Mouse (Mus musculus) frontal cortex, adult 2 months (tissue): ENCODE measurements at regions not wholly inside any gene's neighbourhood (a gene's known extent, or its start where the extent isn't known, plus 50 kb on each side); places are given as distances from the start of the nearest gene placed in this dataset.
"Not testable (repeated sequence)": the region's sequence is repeated elsewhere in the genome, so short reads cannot be mapped to it uniquely, and the experiment has no call there.

Source experiments
- DNase-seq, 2 experiments: peaks; one replicate each; pipeline ENCODE4 v3.0.0; 2022; ENCODE audit warnings: low spot score in 1 of 2; ENCODE audit errors: extremely low spot score in 1 of 2

DNA sequence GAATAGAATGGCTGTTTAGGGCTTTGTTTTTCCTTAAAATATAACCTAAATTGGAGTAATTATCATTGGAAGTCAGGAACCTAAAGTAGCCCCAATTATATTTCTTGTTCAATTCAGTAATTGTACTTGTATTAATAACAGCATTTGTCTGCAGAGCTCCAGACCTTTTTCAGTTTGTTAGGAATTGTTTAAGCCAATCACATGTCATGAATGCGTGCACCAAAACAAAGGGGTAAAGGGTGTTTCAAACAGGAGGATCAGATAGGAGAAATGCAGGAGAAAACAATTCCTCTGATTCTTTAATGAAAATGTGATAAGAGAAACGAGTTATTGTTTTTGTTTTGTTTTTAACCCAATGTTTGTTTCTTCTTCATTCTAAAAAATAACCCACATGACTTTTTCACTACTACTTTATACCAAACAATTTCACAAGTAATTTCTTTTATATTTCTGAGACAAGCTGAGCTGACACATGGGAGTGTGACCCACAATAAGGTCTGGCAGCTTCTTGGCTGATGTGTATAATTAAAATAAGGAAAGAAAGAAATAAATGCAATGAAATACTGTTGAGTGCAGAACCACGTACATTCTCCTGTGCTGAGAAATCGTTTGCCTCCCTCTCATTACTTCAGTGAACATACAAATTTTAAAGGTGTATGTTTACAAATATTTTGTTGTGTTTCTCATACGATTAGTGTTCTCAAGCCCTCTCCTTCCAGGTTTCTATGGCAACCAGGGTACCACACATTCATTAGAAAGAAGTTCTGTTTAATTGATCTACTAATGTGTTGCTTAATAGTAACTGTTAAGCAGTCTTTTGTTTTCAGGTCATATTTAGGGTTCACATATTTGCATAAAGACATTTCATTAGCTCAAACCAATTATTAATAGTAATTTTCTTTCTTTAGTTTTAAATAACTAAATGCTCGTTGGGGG is 397.7 kb downstream of the Isl1 start:
- no peak for DNase-seq

DNA sequence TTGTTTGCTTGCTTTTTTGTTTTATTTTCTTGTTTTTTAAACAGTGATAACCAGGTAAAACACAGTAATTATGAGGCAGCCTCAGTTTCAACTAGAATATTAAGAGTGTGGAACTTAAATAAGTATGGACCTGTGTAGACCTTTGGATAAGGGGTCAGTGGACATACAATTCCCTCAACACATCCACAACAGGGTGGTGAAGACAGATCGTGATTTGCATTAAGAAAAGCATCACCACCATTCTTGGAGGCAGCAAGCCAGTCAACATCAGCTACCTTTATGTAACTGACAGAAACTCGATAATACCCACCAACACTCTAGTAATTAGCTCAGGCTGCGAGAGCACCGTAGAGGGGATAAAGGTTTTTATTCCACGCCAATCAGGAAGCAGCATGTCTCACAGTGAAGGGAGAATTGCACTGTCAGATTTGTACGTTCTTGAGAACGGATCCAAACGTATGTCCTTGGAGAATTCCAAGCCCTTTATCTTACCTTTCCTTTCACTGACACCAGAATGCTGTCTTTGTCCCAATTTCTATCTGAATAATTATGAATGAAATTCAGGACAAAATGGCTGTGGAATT is 398.5 kb downstream of the Isl1 start:
- no peak for DNase-seq

DNA sequence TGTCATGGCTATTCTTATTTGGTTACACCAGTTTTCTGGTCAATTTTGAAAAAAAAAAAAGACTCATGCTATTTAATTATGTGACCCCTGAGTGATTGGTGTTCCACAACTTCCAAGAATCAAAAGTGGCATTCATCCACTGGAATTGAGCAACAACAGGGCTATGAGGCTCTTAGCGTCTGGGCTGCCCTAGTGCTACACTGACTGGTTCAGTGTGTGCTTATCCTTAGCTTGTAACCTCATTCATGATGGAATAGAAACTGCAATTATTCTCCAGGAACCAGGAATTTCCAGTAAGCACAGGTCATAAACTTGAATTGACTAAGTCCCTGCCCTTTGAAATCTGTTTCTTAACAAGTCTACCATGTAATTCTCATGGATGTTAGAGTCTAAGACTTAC is 428.9 kb downstream of the Isl1 start:
- DNase-seq = no peak

DNA sequence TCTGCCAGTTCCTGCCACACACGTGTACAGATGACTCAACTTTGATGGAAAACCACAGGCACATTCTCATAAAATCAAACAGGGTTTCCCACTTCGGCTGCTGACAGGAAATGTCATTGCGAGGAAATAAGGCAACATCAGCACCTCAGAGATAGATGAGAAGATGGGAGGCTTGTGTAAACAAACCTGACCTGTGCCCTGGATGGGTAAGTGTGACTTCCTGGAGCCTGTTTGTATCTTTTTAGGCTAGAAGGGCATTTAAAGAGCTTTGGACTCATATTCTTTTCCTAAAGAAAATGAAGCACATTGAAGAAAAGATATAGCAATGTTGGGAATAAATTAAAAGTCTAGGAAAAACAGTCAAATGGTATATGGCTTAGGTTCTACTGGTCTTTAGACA is 449.0 kb downstream of the Isl1 start:
- no peak for DNase-seq

DNA sequence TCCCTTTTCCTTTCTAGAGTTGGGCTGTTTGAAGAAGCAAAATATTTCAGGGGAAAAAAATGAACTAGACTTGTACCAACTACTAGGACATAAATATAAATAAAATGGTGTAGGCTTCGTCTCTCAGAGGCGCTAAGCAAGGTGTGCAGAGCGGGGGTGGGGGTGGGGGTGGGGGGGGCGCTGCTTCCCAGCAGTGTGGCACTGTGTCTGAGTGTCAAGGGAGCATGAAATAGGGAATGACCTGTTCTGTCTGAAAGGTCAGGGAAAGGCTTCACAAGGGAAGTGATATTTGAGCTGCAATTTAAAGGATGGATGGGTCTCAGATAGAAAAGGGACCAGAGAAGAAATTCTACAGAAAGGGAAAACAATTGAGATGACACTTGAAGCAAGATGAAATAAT is 452.9 kb downstream of the Isl1 start:
- no peak for DNase-seq

DNA sequence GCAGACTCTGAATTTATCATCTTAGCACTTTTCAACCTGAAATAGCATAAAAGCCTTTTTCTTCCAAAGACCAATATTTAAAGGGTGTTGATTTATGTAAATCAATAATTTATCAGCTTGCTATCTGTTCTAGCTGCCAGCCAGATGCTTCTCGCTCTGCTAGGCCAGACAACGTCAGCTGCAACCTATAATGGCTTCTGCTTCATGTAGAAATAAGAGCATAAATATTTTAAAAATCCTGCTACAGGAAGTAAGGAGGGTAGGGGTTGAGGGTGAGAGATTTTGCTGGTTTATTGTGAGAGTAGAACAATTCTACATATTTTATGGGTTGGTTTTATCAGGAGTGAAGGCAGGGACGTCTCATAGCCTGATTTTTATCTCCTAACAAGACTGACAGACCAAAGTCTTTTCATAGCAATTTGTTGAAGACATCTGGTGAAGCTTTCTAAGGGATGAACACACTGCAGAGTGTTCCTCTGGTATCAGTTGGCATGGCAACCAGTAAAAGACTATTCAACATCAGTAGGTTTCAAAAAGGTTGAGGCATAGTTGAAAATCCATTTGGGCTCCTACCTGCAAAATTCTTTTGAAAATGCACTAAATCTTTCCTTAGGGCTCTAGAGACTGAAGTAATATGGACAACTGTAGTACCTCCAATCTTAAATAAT is 456.7 kb downstream of the Isl1 start:
- DNase-seq = peak in 1 of 2 experiments; percentile 8

DNA sequence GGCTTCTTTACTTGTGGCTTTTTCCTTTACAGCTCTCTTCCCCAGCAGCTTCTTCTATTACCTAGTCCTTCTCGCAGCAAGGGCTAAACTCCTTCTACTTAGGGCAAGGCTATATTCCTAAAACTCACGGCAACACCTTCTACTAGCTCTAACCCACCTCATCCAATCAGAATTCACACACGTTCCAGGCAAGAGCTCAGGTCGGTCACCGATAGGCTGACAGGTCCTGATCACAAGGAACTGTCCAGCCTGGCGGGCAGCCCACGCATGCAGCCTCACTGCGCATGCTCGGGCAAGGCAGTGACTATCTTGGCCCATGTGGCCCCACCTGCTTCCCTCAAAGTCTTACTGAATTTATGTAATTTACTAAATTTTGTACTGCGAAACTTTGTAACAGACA is 466.4 kb downstream of the Isl1 start:
- no peak for DNase-seq

DNA sequence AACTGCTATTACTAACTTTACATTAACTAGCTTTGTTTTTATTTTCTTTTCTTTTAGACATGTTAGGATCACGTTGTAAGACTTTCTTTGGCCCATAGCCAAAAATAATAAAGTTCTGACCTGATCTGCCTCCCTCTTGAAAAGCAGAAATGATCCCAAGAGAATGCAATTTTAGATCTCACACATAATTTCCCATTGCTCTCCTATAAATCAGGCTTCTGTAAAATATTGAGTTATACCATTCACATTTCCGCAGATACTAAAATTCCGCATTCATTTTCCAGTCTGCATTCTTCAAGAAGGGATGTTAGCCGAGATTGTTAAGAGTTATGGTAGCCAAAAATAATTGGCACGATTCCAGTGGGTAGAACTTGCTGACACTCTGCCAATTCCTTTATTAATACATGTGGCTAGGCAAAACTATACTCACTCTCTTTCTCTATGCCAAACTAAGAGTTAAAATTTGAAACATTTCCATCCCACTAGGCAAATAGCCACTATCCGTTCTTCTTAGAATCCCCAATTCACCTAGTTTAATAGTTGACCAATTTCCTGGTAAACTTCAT is 473.2 kb downstream of the Isl1 start:
- no peak for DNase-seq

DNA sequence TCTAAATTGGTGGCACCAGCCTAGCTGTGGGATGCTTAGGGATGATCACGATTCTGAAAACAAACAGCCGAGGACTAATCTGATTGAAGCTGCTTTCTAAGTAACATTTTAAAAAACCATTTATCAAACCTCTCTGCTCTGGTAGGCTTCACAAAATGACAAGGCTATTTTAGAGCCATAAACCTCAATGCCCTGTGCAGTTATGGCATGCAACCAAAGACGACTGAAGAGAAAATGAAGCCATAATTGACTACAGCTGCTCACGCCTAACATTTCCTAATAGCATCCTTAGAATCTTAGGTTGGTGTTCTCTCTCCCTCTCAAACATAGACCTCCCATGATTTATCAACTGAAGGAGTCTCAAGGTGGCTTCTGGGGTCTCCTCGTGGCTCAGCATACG is 484.3 kb downstream of the Isl1 start:
- DNase-seq = no peak

DNA sequence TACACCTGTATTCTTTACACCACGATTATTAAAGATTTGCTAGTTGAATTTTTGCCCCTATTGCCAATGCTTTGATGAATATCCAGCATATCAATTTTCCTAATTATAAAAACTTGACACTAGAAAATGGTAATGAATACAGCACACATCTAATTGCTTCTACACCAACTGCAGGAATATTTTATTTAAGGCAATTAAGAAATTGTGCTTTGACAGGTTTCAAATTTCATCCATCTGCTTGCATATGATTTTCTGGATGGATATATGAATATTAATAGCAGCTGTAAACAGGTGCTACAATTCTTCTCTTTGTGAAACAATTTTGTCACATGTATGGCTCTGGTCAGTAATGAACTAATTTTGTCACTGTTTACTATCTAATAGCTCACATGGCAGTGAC is 487.0 kb downstream of the Isl1 start:
- no peak for DNase-seq

DNA sequence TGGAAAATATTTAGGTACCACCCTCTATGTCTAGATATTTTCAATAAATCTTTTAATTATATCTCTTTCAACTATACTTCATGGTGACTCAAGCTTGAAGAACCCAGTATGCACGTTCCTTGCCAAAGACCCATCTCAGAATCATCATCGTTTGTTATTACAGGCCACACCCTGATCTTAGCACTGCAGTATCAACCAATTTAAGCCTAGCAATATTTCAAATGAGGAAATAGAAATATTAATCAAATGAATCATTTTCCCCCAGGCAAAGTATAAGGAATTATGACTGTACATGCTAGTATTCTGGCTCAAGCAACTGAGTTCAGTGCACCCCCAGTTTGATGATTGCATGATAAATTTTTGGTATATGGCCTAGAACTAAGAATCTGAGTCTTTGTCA is 495.3 kb downstream of the Isl1 start:
- DNase-seq = no peak

DNA sequence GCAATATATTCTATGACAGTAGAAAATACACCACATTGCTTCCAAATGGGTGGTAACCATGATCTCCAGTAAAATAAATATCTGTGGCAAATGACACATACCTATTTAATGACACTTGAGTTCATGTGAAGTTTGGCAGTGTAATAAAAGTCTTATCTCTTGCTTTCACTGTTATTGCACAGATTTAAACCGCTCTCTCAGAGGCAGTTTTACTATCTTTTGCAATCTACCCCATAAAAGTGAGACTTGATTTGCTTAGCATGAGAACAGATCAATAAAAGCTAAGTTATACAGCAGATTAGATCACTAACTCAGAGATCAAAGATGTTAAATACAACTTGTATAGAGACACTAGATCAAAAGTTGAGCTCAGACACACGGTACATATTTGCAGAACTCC is 510.2 kb downstream of the Isl1 start:
- no peak for DNase-seq

DNA sequence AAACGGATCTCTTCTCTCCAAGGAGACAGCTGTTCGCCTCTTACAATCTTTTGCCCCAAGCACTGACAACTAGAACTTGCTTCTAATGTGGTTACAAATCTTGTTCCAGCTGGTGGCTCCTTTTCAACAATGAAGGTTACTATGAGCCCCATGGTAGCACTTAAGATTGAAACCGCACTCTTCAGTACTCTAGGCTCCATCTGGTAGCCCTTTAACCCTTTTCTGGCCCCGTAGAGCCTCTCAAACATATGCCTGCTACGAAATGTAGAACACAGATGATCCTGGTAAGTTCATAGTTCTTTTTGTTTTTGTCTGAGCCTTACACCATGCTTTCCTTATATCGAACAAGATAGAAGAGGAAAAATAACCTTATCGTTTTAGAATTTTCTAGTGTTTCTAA is 558.2 kb downstream of the Isl1 start:
- no peak for DNase-seq

DNA sequence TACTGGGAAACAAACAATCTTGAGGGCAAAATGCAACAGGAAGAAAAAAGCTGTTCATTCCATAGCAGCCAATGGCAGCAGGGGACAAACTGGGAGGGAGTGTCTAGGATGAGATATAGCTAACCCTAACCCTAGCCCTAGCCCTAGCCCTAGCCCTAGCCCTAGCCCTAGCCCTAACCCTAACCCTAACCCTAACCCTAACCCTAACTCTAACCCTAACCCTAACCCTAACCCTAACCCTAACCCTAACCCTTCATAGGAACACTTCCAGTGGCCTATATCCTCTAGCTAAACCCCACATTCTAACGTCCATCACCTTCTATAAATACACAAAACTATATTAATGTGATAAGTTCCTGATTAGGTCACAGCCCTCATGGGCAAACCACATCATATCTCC is 567.4 kb downstream of the Isl1 start:
- DNase-seq = not testable (repeated sequence)

DNA sequence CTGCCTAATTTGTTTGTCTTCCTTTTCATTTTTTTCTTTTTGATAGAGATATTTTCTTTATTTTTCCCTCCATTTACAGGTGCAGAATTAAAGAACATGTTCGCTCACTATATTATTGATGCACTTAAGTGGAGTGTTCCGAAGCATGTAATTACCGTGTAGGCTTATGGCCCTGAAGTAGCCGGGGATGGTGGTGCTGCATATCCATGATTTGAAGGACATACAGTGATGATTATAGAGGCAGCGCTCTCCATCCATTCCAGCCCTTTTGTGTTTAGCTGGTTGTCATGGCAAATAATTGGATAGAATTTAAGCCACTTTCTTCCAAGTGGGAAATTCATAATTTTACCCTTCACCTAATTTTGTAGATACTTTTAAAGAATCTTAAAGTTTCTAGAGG is 581.5 kb downstream of the Isl1 start:
- DNase-seq = no peak

DNA sequence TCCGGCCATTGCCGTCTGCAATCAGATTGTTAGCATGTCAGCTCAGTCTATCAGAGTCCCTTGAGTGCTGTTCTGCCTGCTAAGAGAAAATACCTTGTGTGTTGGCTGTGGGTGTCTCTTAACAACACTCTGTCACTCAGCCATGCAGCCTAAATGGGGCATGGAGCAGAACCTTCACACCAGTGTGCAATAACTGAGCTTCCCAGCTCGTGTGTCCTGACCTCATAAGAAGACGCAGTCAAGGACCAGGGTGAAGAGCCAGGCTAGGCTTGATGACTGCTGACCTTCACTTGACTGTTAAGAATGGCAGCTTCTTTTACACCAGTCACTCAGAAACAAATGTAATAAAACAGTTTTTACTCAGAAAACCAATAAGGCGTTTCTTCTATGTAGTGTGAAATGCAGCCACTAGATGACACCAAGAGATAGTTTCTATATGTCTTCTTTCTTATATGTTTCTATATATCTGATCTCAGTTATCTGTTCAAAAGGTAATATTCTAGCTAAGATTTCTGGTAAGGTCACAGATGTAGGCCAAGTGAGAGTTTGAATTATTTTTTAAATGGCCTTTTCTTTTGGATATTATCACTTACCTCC is 584.0 kb downstream of the Isl1 start:
- peak in 1 of 2 experiments; percentile 16 for DNase-seq

DNA sequence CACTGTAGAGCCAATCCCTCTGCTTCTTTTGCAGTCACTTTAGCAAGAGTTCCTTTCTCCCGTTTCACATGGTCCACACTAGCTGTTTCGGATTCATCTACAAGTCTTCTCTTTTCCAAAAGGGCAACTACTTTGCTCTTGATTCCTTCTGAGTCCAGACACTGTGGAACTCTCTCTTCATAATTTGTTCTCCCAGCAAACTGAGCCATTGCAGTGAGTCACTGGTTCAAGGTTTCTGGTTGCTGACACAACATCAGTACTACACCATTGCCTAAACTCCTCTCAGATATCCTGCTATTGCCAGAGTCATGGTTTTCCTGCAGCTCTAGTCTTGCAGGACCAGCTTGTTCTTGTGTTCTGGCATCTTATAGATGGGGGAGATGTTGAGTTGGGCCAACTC is 590.2 kb downstream of the Isl1 start:
- DNase-seq = no peak

DNA sequence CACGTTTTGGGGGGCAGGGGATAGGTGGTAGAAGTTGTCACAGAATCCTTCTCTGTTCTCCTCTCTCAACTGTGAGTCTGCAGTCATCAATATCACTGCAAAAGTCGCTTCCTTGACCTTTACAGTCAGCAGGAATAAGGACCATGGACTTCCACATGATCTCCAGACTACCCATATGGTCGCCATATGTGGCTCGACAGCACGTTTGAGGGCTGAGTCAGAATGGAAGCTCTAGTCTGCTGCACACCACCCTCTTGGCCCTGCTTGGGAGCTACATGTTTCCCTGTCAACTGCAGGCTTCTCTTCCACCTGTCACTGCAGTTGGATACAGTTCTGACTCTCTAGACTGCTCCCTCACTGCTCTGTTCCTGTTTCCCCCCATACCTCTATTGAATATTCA is 590.6 kb downstream of the Isl1 start:
- DNase-seq = no peak

DNA sequence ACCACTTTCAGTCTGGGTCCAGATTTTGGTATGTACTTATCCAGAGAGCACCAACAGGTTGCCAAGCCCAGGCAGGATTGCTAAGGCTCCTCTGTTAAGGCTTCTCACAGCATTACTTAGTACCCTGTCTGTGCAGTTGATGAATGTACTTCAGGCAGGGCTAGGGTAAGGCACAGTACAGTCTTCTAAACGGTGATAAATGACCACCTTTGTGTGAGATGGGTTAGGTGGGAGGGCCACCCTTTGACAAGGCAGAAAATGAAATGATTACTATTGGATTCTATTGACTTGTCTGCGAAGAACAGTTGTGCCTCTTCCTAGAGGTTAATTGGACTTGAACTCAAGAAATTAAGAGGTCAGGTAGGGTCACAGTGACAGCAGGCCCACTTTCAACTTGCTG is 594.4 kb upstream of the Itga1 start:
- no peak for DNase-seq

DNA sequence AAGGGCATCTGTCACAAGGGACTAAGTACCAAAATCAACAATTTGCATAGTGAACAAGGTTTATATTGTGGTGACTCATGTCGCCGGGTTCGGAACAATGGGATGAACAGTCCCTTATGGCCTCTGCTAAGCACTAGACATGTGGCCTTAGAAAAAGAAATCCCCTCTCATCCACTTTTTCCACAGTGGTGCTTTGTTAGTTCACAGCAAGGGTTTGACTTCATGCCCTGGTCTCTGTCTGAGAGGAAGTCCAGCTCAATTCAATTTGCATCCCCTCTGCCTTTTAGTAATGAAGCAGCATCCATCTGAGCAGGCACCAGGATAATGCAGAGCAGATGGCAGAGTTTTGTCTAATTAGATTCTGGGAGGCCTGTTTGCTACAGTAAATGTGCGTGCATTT is 585.7 kb upstream of the Itga1 start:
- no peak for DNase-seq

DNA sequence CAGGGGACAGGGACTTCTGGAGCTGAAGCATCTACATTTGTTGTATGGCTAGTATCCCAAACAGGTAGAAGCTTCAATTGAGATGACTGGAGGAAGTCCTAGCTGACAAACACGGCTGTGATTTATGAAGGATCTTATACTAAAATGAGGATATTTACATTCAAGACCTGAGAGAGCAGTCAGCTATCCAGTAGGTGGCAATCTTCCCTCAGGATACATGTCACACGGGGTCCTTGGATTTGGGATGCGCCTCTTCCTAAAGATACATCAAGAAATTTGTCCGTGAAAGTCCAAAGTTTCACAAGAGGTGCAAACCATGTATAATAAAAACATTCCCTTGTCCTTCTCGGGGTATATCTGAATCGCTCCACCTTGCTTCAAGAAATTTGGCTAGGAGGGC is 577.8 kb upstream of the Itga1 start:
- DNase-seq = peak in 1 of 2 experiments; percentile 26
